Mouse (Mus musculus) heart, adult 2 months (tissue): ENCODE results near the gene Mtx1.

ENCODE experiments used
- EP300 ChIP-seq: fragments of 200-500 bp; IDR thresholded peaks from 2 replicates; pipeline ENCODE4 v1.6.1; 2011; ENCODE audit warnings: low read depth, low read length, control low read depth; ENCODE audit not compliant: insufficient read depth
- POLR2A ChIP-seq: fragments of 200-500 bp; IDR thresholded peaks from 2 replicates; pipeline ENCODE4 v1.6.1; 2011; ENCODE audit warnings: mild to moderate bottlenecking, low read depth, low read length, control low read depth; ENCODE audit not compliant: insufficient read depth

- TF ChIP-seq POLR2A (no peak), EP300 (no peak)
Observed at GRCm38 (mm10) chr3:89224796-89225195, 2.1 kb downstream of the Mtx1 start.
